Mouse (Mus musculus) stomach, embryonic 14.5 days (tissue): ENCODE data around the gene Iqschfp. TPM values are rescaled to one million over a fixed set of nuclear protein-coding genes. Genes with fewer than 3 reads are reported as not detected.

Source experiments
- ATAC-seq: fragments of 200-750 bp; cut with Nextera tagmentation; 2 replicates; pipeline ENCODE4 v1.8.0; 2017; ENCODE audit warnings: low read depth, moderate TSS enrichment; ENCODE audit not compliant: insufficient number of reproducible peaks, insufficient read depth, low FRiP score
- H3K27ac ChIP-seq: fragments of 300-500 bp; sonication (generic); 2 replicates; pipeline ENCODE4 v1.5.1; 2014; ENCODE audit warnings: mild to moderate bottlenecking, low read length, moderate library complexity, mixed read lengths
- H3K27me3 ChIP-seq: fragments of 300-500 bp; sonication (generic); 2 replicates; pipeline ENCODE4 v1.6.1; 2014; ENCODE audit warnings: low read length, control low read depth, mixed read lengths; ENCODE audit not compliant: control insufficient read depth, insufficient read depth
- H3K36me3 ChIP-seq: fragments of 300-500 bp; sonication (generic); 2 replicates; pipeline ENCODE4 v1.6.1; 2014; ENCODE audit warnings: mild to moderate bottlenecking, control low read depth, low read length, moderate library complexity, mixed read lengths; ENCODE audit not compliant: control insufficient read depth, insufficient read depth
- H3K4me1 ChIP-seq: fragments of 300-500 bp; sonication (generic); 2 replicates; pipeline ENCODE4 v1.6.1; 2014; ENCODE audit warnings: low read length, control low read depth, mixed read lengths; ENCODE audit not compliant: control insufficient read depth, insufficient read depth
- H3K4me2 ChIP-seq: fragments of 300-500 bp; sonication (generic); replicated peaks from 2 replicates; pipeline ENCODE4 v1.6.1; 2014; ENCODE audit warnings: low read depth, low read length, control low read depth
- H3K4me3 ChIP-seq: fragments of 300-500 bp; sonication (generic); 2 replicates; pipeline ENCODE4 v1.5.1; 2014; ENCODE audit warnings: low read depth, low read length, control low read depth
- H3K9ac ChIP-seq: fragments of 300-500 bp; sonication (generic); replicated peaks from 2 replicates; pipeline ENCODE4 v1.6.1; 2014; ENCODE audit warnings: low read depth, mild to moderate bottlenecking, control low read depth, low read length, moderate library complexity, mixed read lengths
- H3K9me3 ChIP-seq: fragments of 300-500 bp; sonication (generic); 2 replicates; pipeline ENCODE4 v1.6.1; 2016; ENCODE audit warnings: low read depth, low read length, control low read depth; ENCODE audit not compliant: control insufficient read depth
- WGBS: fragments of 180-500 bp; shearing (Covaris S2); extraction: QIAGEN DNeasy Blood & Tissue Kit; methylation state at CpG from one replicate; pipeline ENCODE4 v1.1.7; 2014; 5-methylcytosine and 5-hydroxymethylcytosine counted together
- polyA plus RNA-seq: library from polyadenylated mRNA; unstranded; fragments of >200 nt; fragmentation: Nextera tagmentation; extraction: Ambion mirVana; gene quantifications from 2 replicates; pipeline ENCODE4 v1.2.1, GENCODE M21; 2014

The Iqschfp gene
- polyA plus RNA-seq, 1 experiment from 2014 or later = 0.20 TPM

DNA sequence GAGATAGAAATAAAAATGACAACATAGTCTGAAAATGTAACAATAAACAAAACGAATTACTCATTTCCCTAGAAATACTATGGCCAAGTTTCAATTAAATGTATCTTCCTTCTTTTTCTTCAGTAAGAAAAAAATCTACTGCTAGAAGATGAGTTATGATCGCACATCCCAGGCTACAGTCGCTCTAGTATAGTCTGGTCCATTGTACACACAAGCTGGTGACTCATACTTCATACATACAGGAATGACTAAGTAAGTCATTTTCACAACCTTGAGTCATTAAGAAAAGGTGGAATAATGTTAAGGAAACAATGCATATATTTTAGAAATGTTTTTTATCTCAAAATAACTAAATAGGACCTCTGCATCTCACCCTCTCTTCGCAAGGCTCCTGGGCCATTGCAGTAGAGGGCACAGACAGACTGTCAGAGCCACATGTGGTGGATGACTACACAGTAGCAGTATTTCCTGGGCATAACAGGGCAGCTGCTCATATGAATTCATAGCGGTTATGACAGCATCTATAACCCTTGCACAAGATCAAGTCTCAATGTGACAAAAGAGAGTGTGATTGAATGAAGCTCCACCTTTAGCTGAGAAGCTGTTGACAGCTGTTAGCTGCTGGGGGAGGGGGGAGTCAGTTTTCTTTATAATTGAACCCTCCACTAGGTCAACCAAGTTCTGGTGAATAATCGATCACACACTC lies 70.1 kb downstream of the Iqschfp start:
- 89% methylated on average over 6 of the region's 6 CpGs for WGBS
- Histone ChIP-seq H3K36me3 (no peaks in the 10 kb centered on the region), H3K9me3 (no peaks in the 10 kb centered on the region), H3K4me3 (no peak overlapping the region), H3K9ac (no peak overlapping the region), H3K4me1 (no peaks in the 10 kb centered on the region), H3K27ac (no peak overlapping the region), H3K27me3 (no peaks in the 10 kb centered on the region), H3K4me2 (no peak overlapping the region)
- ATAC-seq = no peak

- H3K4me3 ChIP-seq = no peak overlapping the region
These were observed 82.4 kb downstream of the Iqschfp start for GRCm38 (mm10) chr3:67974340-67974998.

DNA sequence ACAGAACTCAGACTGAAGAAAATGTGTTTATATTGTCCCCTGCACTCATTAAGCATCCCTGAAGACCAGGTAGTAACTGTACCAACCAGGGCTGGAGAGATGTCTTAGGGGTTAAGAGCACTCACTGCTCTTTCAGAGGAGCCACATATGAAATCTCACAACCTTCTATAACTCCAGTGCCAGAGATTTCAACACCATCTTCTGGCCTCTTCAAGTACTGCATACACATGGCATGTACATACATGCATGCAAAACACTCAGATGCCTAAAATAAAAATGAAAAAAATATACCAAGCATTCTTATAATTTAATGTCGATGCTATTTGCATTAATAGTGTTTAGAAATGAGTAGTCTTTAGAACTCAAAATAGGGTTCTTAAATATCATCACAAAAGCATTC lies 88.0 kb downstream of the Iqschfp start:
- Histone ChIP-seq H3K4me2 (no peak overlapping the region), H3K9me3 (no peaks in the 10 kb centered on the region), H3K4me1 (no peaks in the 10 kb centered on the region), H3K36me3 (no peaks in the 10 kb centered on the region), H3K27ac (no peak overlapping the region), H3K27me3 (no peaks in the 10 kb centered on the region), H3K4me3 (no peak overlapping the region), H3K9ac (no peak overlapping the region)
- WGBS = 75% methylated on average over 1 of the region's 1 CpGs
- no peak for ATAC-seq

More at GRCm38 (mm10) chr3:67974340-67974998, 82.4 kb downstream of the Iqschfp start:
- Histone ChIP-seq H3K4me2 (no peak overlapping the region), H3K27ac (no peak overlapping the region), H3K4me1 (no peaks in the 10 kb centered on the region), H3K9me3 (no peaks in the 10 kb centered on the region), H3K9ac (no peak overlapping the region), H3K27me3 (no peaks in the 10 kb centered on the region), H3K36me3 (no peaks in the 10 kb centered on the region)
- WGBS = 91% methylated on average over 2 of the region's 2 CpGs
- ATAC-seq = no peak

GRCm38 (mm10) chr3:67983329-67983728 lies 91.3 kb downstream of the Iqschfp start:
- Histone ChIP-seq H3K4me2 (no peak overlapping the region), H3K27me3 (no peaks in the 10 kb centered on the region), H3K9me3 (no peaks in the 10 kb centered on the region), H3K36me3 (no peaks in the 10 kb centered on the region), H3K9ac (no peak overlapping the region), H3K4me1 (no peaks in the 10 kb centered on the region), H3K4me3 (no peak overlapping the region), H3K27ac (no peak overlapping the region)
- ATAC-seq = no peak
- 48% methylated on average over 12 of the region's 12 CpGs for WGBS

DNA sequence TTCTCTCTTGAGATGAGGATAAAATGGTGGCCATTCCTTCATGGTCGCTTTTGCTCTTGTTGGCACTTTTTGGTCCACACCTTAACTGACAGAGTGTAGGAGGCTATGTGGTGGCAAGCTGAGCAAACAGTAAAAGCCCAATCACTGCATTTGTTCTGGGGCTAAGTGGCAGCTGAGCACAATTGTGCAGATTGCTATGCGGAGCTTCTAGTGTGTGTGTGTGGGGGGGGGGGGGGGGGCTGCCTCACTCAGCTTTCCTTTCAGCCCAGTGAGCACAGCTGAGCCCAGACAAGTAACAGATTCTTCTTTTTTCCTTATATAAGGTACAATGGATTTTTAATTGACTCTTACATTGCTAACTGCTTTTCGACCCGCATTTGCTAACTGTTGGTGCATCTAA lies 110.4 kb downstream of the Iqschfp start:
- Histone ChIP-seq H3K4me2 (no peak overlapping the region), H3K9me3 (no peaks in the 10 kb centered on the region), H3K9ac (no peak overlapping the region), H3K27ac (no peak overlapping the region), H3K36me3 (no peaks in the 10 kb centered on the region), H3K4me3 (no peak overlapping the region), H3K27me3 (no peaks in the 10 kb centered on the region), H3K4me1 (no peaks in the 10 kb centered on the region)
- no peak for ATAC-seq
- WGBS = 74% methylated on average over 4 of the region's 4 CpGs

GRCm38 (mm10) chr3:68012342-68012741 lies 120.3 kb downstream of the Iqschfp start:
- Histone ChIP-seq H3K27ac (no peak overlapping the region), H3K4me2 (no peak overlapping the region), H3K9me3 (no peaks in the 10 kb centered on the region), H3K27me3 (no peaks in the 10 kb centered on the region), H3K36me3 (no peaks in the 10 kb centered on the region), H3K4me1 (no peaks in the 10 kb centered on the region), H3K9ac (no peak overlapping the region), H3K4me3 (no peak overlapping the region)
- no peak for ATAC-seq

DNA sequence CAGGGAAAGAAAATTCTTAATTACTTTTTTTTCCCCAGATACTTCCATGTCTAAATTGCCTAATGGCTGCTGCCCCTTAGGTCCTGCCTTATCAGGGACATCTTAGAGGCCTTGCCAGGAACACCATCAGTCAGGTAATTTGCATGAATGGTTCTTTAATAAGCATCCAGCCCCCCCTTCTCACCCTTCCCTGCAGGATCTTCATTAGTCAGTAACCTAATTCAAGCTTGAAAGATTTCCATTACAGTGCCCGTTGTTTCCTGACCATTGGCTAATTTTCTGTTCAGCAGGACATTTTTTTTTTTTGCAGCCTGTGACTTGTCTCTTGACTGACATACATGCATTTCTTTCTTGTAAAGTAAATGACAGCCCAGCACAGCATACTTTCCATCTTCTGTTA lies 123.8 kb downstream of the Iqschfp start:
- no peaks in the 10 kb centered on the region for H3K9me3 ChIP-seq
- H3K4me2 ChIP-seq = no peak overlapping the region
- no peaks in the 10 kb centered on the region for H3K4me1 ChIP-seq
- 82% methylated on average over 1 of the region's 1 CpGs for WGBS
- H3K27ac ChIP-seq = no peak overlapping the region
- H3K4me3 ChIP-seq = no peak overlapping the region
- no peaks in the 10 kb centered on the region for H3K27me3 ChIP-seq
- no peaks in the 10 kb centered on the region for H3K36me3 ChIP-seq
- ATAC-seq = no peak
- H3K9ac ChIP-seq = no peak overlapping the region

DNA sequence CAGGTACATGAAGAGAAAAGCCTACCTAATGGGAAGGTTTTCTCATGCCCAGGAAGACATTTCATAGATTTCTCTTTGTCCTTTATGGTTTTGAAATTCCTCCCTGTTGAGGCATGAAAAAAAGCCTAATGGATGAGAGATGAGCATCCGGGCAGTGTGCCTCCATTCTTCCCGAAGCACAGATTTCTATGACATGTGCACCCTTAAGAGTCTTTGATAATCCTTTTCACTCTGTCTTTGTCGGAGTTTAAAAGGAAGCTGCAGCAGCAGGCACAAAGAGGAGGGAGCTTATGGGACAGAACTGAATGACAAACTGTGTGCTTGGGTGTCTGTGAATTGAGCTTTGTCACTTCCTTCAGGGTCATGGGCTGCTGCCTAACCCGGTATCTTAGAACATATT lies 127.4 kb downstream of the Iqschfp start:
- Histone ChIP-seq H3K9me3 (no peaks in the 10 kb centered on the region), H3K27me3 (no peaks in the 10 kb centered on the region), H3K4me1 (no peaks in the 10 kb centered on the region), H3K9ac (no peak overlapping the region), H3K27ac (no peak overlapping the region), H3K4me2 (no peak overlapping the region), H3K4me3 (no peak overlapping the region), H3K36me3 (no peaks in the 10 kb centered on the region)
- WGBS = 55% methylated on average over 4 of the region's 4 CpGs
- no peak for ATAC-seq

- WGBS = 60% methylated on average over 3 of the region's 3 CpGs
- Histone ChIP-seq H3K27ac (no peak overlapping the region), H3K4me1 (no peaks in the 10 kb centered on the region), H3K36me3 (no peaks in the 10 kb centered on the region), H3K4me3 (no peak overlapping the region), H3K27me3 (no peaks in the 10 kb centered on the region), H3K4me2 (no peak overlapping the region), H3K9ac (no peak overlapping the region), H3K9me3 (no peaks in the 10 kb centered on the region)
- ATAC-seq = no peak
These were observed 144.1 kb downstream of the Iqschfp start for GRCm38 (mm10) chr3:68036097-68036496.
